Mouse (Mus musculus) c-Kit-positive CD71-negative TER-119-negative erythroid progenitor cells, embryonic 14.5 days (primary cell): ENCODE results near the gene Sumf1.

Source experiments
- DNase-seq: peaks from one replicate; pipeline ENCODE4 v3.0.0-alpha.2; 2013; ENCODE audit warnings: low read depth

Sumf1 gene

GRCm38 (mm10) chr6:108092646-108093045 is 92.7 kb downstream of the Sumf1 start:
- no peak for DNase-seq

- DNase-seq: no peak
Measured at GRCm38 (mm10) chr6:108091296-108091695, 94.1 kb downstream of the Sumf1 start.

GRCm38 (mm10) chr6:108075857-108076256 is 109.5 kb downstream of the Sumf1 start:
- no peak for DNase-seq

- no peak for DNase-seq
Measured at GRCm38 (mm10) chr6:108074624-108075023, 110.8 kb downstream of the Sumf1 start.

- no peak for DNase-seq
Measured at GRCm38 (mm10) chr6:108073931-108074330, 111.5 kb downstream of the Sumf1 start.

GRCm38 (mm10) chr6:108073071-108073470 is 112.3 kb downstream of the Sumf1 start:
- DNase-seq: no peak

GRCm38 (mm10) chr6:108070947-108071346 is 114.4 kb downstream of the Sumf1 start:
- no peak for DNase-seq

- peak; percentile 70 for DNase-seq
Measured at GRCm38 (mm10) chr6:108065583-108065982, 119.8 kb downstream of the Sumf1 start.

GRCm38 (mm10) chr6:108064918-108065526 is 120.4 kb downstream of the Sumf1 start, which contains the start of gene Setmar:
Setmar (plus strand) TSS chr6:108065045.
- peak; percentile 93 for DNase-seq

GRCm38 (mm10) chr6:108061121-108061520 is 124.3 kb downstream of the Sumf1 start:
- no peak for DNase-seq

GRCm38 (mm10) chr6:108058066-108058465 is 127.3 kb downstream of the Sumf1 start:
- no peak for DNase-seq

GRCm38 (mm10) chr6:108057353-108057752 is 128.0 kb downstream of the Sumf1 start:
- no peak for DNase-seq
